Mouse (Mus musculus) forebrain, embryonic 13.5 days (tissue): ENCODE data around the gene Sorl1. TPM values are rescaled to one million over a fixed set of nuclear protein-coding genes. Genes with fewer than 3 reads are reported as not detected.

Experiments
- ATAC-seq: fragments of 200-750 bp; cut with Nextera tagmentation; 2 replicates; pipeline ENCODE4 v1.8.0; 2017
- H3K27ac ChIP-seq: fragments of 300-500 bp; sonication (generic); 2 replicates; pipeline ENCODE4 v1.5.1; 2015; ENCODE audit warnings: inconsistent platforms, mild to moderate bottlenecking, moderate library complexity
- H3K27me3 ChIP-seq: fragments of 300-500 bp; sonication (generic); 2 replicates; pipeline ENCODE4 v1.6.1; 2015; ENCODE audit warnings: mild to moderate bottlenecking, inconsistent platforms
- H3K36me3 ChIP-seq: fragments of 300-500 bp; sonication (generic); 2 replicates; pipeline ENCODE4 v1.6.1; 2015; ENCODE audit warnings: mild to moderate bottlenecking, inconsistent platforms; ENCODE audit not compliant: poor library complexity, severe bottlenecking
- H3K4me1 ChIP-seq: fragments of 300-500 bp; sonication (generic); 2 replicates; pipeline ENCODE4 v1.6.1; 2015; ENCODE audit warnings: inconsistent platforms
- H3K4me2 ChIP-seq: fragments of 300-500 bp; sonication (generic); 2 replicates; pipeline ENCODE4 v1.6.1; 2015; ENCODE audit warnings: inconsistent platforms, mild to moderate bottlenecking, moderate library complexity
- H3K4me3 ChIP-seq: fragments of 300-500 bp; sonication (generic); 2 replicates; pipeline ENCODE4 v1.5.1; 2015; ENCODE audit warnings: mild to moderate bottlenecking, inconsistent platforms
- H3K9ac ChIP-seq: fragments of 300-500 bp; sonication (generic); 2 replicates; pipeline ENCODE4 v1.6.1; 2015; ENCODE audit warnings: mild to moderate bottlenecking, inconsistent platforms
- H3K9me3 ChIP-seq: fragments of 300-500 bp; sonication (generic); replicated peaks from 2 replicates; pipeline ENCODE4 v1.6.1; 2016; ENCODE audit warnings: inconsistent platforms
- WGBS: fragments of 180-500 bp; shearing (Covaris S2); methylation state at CpG from one replicate; pipeline ENCODE4 v1.1.7; 2015; 5-methylcytosine and 5-hydroxymethylcytosine counted together
- polyA plus RNA-seq: library from polyadenylated mRNA; unstranded; fragments of >200 nt; fragmentation: Nextera tagmentation; extraction: Ambion mirVana; gene quantifications from 2 replicates; pipeline ENCODE4 v1.2.1, GENCODE M21; 2015

The Sorl1 gene
- polyA plus RNA-seq, 1 experiment from 2014 or later = 11.5 TPM

DNA sequence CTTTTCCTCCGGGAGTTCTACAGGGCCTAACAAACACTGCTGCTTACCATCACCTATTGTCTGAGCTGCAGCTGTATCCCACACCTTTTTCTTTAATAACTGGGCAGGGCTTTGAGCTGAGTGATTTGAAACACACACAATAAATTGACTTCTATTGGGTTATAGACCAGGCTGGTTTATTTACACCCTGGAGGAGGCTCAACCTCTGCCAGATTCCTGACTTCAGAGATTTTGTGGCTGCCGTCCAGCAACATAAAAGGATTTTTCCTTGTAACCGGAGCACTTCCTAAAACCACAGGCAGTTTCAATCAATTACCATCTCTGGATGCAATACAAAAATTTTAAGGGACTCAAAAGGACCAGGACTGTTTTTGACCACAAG, 186.1 kb downstream of the Sorl1 start:
- 7% methylated on average over 3 of the region's 3 CpGs for WGBS
- ATAC-seq = no peak
- peak overlapping the region; percentile 88 for H3K27ac ChIP-seq
- H3K4me3 ChIP-seq = no peak overlapping the region
- H3K4me2 ChIP-seq = no peak overlapping the region
- H3K4me1 ChIP-seq = peaks cover 58% of the 10 kb centered on the region
- no peaks in the 10 kb centered on the region for H3K9me3 ChIP-seq
- no peaks in the 10 kb centered on the region for H3K27me3 ChIP-seq
- H3K9ac ChIP-seq = 0 out of 2 replicates have a peak overlapping the region, but pooled peaks have one; percentile 18
- H3K36me3 ChIP-seq = no peaks in the 10 kb centered on the region

DNA sequence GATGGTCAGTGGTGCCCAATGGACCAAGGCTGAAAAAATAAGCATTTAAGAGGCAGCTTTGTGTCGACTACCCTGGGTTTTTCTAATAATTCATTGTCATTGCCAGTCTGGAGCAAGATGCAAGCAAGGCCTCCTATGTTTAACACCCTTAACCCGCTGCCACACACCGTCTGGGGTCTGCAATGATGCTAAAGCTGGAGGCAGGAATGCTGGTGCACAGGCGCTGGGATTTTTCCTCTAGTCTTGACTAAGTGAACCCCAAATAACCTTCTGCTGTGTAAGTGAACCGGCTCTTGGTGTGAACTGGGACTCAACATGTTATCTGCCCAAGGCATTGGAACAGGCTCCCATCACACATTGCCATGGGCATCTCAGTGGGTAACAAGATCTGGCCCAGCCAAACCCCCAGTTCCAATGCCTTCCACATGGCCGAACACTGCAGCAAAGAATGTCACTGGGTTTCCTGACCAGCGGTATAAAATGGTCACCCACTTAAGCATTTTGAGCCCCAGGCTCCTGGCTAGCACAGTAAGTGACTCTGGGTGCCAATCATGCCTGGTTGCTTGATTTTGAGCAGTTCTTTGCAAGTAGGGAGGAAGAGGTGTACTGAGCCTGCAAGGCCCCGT, 186.6 kb downstream of the Sorl1 start:
- ATAC-seq = no peak
- H3K9me3 ChIP-seq = no peaks in the 10 kb centered on the region
- no peaks in the 10 kb centered on the region for H3K27me3 ChIP-seq
- no peaks in the 10 kb centered on the region for H3K36me3 ChIP-seq
- H3K4me1 ChIP-seq = peaks cover 56% of the 10 kb centered on the region
- 53% methylated on average over 8 of the region's 8 CpGs for WGBS
- no peak overlapping the region for H3K4me2 ChIP-seq
- peak overlapping the region; percentile 88 for H3K27ac ChIP-seq
- no peak overlapping the region for H3K4me3 ChIP-seq
- 0 out of 2 replicates have a peak overlapping the region, but pooled peaks have one; percentile 18 for H3K9ac ChIP-seq

DNA sequence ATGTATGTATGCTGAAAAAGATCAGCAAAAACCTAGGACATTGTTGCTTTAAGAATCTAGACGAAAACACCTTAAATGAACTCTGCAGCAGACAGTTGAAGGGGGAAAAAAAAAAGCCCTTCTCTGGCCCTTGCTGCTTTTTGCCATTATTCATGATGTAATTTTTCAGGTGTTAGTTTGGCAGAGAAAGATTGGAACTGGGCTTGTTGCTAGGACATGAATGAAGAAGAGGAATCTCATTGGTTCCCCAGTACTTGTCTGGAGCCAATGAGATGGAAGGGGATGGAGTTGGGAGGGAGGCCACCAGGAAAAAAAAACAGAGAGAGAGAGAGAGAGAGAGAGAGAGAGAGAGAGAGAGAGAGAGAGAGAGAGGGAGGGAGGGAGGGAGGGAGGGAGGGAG, 187.5 kb downstream of the Sorl1 start:
- Histone ChIP-seq H3K27ac (no peak overlapping the region), H3K9ac (no peak overlapping the region), H3K4me3 (no peak overlapping the region), H3K4me2 (no peak overlapping the region), H3K4me1 (peaks cover 56% of the 10 kb centered on the region), H3K9me3 (no peaks in the 10 kb centered on the region), H3K27me3 (no peaks in the 10 kb centered on the region), H3K36me3 (no peaks in the 10 kb centered on the region)
- WGBS = 11% methylated on average over 1 of the region's 1 CpGs
- ATAC-seq = peak; percentile 57; the same call in 1 of the 2 replicates

DNA sequence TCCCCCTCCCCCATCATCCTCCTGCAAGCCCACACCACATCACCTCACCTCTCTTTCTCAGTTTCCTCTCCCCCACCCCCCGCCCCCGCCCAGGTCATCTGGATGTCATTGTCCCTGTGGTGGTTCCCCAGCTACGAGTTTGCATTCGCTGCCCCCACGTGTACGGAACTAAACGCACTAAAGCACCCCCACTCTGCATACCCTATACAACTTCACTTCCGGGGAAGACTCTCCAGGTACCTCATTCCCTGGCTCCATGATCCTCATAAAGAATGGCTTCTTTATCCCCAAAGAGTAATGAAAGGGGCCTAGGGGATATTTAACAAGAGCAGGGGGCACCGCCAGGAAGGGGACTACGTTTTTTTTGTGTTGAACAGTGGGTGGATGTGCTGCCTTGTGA, 188.1 kb downstream of the Sorl1 start:
- Histone ChIP-seq H3K36me3 (no peaks in the 10 kb centered on the region), H3K4me3 (peak overlapping the region; percentile 33), H3K27ac (peak overlapping the region; percentile 98), H3K27me3 (no peaks in the 10 kb centered on the region), H3K9ac (peak overlapping the region; percentile 76), H3K4me2 (peak overlapping the region; percentile 71), H3K4me1 (peaks cover 56% of the 10 kb centered on the region), H3K9me3 (no peaks in the 10 kb centered on the region)
- peak; percentile 56 for ATAC-seq
- 0% methylated on average over 10 of the region's 10 CpGs for WGBS

DNA sequence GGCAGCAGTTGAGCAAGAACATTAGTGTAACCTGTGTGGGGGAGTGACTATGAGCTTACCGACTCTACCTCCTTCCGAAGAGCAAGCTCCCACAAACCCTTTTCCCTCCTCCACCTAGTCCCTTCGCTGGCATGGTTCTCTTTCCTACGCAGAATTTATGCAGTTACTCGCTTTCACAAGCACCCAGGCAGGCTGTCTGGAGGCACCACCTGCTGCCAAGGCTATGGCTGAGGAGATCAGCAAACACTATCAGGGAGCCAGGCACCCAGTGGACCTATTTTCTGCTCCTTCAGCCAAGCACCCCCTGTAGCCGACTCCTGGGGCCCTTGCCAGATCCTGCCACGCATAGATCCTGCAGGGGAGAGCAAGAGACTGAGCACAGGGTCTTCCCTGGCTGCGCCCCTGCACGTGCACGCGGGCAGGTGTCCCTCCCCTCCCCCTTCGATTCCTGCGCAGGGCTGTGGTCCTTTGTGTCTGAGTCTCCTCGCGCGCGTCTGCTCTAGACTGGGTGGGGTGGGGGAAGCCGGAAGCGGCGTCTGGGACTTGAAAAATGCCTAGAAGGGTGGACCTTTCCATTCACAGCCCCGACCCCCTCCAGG, 188.6 kb downstream of the Sorl1 start:
- peak; percentile 89 for ATAC-seq
- Histone ChIP-seq H3K9ac (peak overlapping the region; percentile 76), H3K4me2 (peak overlapping the region; percentile 71), H3K27ac (peak overlapping the region; percentile 98), H3K4me1 (peaks cover 55% of the 10 kb centered on the region), H3K9me3 (no peaks in the 10 kb centered on the region), H3K36me3 (no peaks in the 10 kb centered on the region), H3K27me3 (no peaks in the 10 kb centered on the region), H3K4me3 (peak overlapping the region; percentile 33)
- WGBS = 2% methylated on average over 21 of the region's 21 CpGs

DNA sequence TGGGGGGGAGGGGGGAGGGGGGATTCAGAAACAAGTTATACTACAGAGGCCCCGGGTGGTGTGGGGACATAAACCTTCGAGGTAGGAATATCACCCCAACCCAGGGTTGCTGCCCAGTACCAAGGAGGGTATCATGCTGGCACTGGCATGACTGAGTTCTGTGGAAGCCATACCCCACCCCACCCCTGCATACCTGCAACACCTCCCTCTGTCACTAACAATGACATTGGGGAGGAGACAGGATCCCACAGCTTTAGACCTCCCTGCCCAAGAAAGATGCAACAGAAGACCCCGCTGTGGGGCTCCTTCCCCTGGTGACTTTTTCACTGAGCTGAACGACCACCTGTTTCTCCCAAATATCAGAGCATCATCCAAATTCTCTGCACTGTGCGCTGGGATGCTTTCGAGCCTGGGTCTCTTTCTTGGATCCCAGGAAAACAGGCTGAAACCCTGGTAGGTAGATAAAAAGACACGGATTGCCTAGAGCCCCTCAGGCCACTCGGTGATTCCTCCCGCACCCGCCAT, 189.2 kb downstream of the Sorl1 start:
- no peaks in the 10 kb centered on the region for H3K27me3 ChIP-seq
- peak overlapping the region; percentile 71 for H3K4me2 ChIP-seq
- 0 out of 2 replicates have a peak, but pooled peaks have one; percentile 9 for ATAC-seq
- H3K27ac ChIP-seq = peak overlapping the region; percentile 98
- H3K36me3 ChIP-seq = no peaks in the 10 kb centered on the region
- peak overlapping the region; percentile 33 for H3K4me3 ChIP-seq
- 15% methylated on average over 10 of the region's 10 CpGs for WGBS
- peak overlapping the region; percentile 76 for H3K9ac ChIP-seq
- no peaks in the 10 kb centered on the region for H3K9me3 ChIP-seq
- H3K4me1 ChIP-seq = peaks cover 50% of the 10 kb centered on the region

DNA sequence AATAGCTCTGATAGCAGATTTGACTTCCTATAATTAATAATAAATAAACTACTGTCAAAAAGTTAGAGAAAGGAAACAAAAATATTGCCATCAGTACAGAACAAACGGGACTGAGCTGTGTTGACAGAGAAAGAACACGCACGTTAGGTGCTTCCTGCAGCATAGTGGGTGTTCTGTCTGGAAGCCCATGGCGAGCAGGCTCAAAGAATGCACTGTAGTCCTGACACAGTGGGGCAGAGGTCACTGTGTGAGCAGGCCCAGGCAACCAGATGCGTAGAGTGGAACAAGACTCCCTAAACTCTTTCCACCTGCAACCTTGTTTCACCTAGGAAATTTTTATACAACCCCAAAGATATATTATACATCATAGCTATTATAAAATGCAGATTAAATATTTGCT, 194.1 kb downstream of the Sorl1 start:
- no peak for ATAC-seq
- no peak overlapping the region for H3K27ac ChIP-seq
- no peak overlapping the region for H3K4me3 ChIP-seq
- WGBS = 72% methylated on average over 5 of the region's 5 CpGs
- H3K36me3 ChIP-seq = no peaks in the 10 kb centered on the region
- no peak overlapping the region for H3K9ac ChIP-seq
- no peak overlapping the region for H3K4me2 ChIP-seq
- no peaks in the 10 kb centered on the region for H3K9me3 ChIP-seq
- peaks cover 13% of the 10 kb centered on the region for H3K4me1 ChIP-seq
- H3K27me3 ChIP-seq = no peaks in the 10 kb centered on the region

DNA sequence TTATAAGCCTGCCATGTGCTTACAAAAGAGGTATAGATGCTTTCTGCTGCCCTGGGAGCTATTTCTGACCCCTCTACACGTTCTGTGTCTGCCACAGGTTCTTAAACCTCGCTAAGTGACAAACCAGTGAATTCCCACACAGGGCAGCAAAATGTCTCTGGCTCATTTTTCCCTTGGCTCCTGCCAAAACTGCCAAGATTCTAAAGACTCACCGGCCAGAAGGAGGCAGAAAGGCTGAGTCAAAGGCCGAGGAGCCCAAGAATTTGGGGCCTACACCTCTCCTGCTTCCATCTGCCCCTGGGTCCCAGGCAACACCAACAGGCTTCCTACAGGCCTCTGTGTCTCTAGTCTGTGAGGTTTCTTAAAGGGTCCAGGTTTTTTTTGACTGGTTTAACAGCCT, 198.4 kb downstream of the Sorl1 start:
- no peaks in the 10 kb centered on the region for H3K36me3 ChIP-seq
- H3K4me3 ChIP-seq = no peak overlapping the region
- ATAC-seq = no peak
- 0 out of 2 replicates have a peak, but pooled peaks cover 3% of the 10 kb centered on the region for H3K9me3 ChIP-seq
- WGBS = 48% methylated on average over 4 of the region's 4 CpGs
- H3K4me2 ChIP-seq = no peak overlapping the region
- no peak overlapping the region; the same call in 1 of the 2 replicates for H3K27ac ChIP-seq
- no peak overlapping the region for H3K9ac ChIP-seq
- no peaks in the 10 kb centered on the region for H3K27me3 ChIP-seq
- H3K4me1 ChIP-seq = peaks cover 7% of the 10 kb centered on the region; the same call in 1 of the 2 replicates

DNA sequence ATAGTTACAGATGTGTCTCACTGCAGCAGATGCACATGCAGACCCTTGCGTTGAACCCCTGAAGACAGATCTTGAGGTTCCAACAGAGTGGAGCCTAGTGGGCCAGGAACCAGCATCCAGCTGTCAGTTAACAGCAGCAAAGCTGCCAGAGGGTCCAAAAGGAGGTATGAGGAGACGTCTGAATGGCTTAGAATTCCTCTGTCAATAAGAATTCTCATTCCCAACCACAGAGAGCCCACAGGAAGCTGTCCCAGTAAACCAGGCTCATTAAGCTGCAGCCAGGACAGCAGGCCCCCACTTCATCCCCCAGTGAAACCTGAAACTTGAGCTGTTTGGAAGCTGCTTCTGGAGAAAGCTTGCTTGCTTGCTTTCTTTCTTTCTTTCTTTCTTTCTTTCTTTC, 200.0 kb downstream of the Sorl1 start:
- Histone ChIP-seq H3K27ac (peak overlapping the region; percentile 66), H3K27me3 (no peaks in the 10 kb centered on the region), H3K4me1 (peaks cover 16% of the 10 kb centered on the region), H3K4me3 (no peak overlapping the region), H3K9me3 (0 out of 2 replicates have a peak, but pooled peaks cover 3% of the 10 kb centered on the region), H3K9ac (no peak overlapping the region), H3K4me2 (no peak overlapping the region), H3K36me3 (no peaks in the 10 kb centered on the region)
- 41% methylated on average over 2 of the region's 2 CpGs for WGBS
- ATAC-seq = no peak

DNA sequence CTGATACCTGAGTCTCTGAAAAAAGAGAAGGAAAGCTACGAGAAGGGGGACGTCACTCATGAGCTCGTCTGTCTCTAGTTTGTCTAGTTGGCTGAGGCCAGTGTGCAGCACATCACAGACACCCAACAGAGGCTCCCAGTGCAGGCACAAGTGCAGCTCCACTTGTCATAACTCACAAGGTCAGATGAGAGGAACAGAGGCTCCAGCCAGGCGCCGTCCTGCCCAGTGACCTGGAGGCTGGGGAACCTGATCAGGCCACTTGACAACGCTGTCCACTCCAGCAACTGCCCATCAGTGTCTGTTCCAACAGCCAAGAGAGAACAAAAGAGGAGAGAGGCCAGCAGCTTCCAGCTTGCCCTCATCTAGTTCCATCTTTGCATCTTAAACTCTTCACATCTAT, 201.7 kb downstream of the Sorl1 start:
- no peak overlapping the region for H3K9ac ChIP-seq
- 0 out of 2 replicates have a peak overlapping the region, but pooled peaks have one; percentile 10 for H3K27ac ChIP-seq
- H3K4me1 ChIP-seq = peaks cover 33% of the 10 kb centered on the region
- 91% methylated on average over 6 of the region's 6 CpGs for WGBS
- no peak overlapping the region for H3K4me3 ChIP-seq
- H3K9me3 ChIP-seq = 0 out of 2 replicates have a peak, but pooled peaks cover 3% of the 10 kb centered on the region
- no peak for ATAC-seq
- no peak overlapping the region for H3K4me2 ChIP-seq
- H3K36me3 ChIP-seq = no peaks in the 10 kb centered on the region
- no peaks in the 10 kb centered on the region for H3K27me3 ChIP-seq

DNA sequence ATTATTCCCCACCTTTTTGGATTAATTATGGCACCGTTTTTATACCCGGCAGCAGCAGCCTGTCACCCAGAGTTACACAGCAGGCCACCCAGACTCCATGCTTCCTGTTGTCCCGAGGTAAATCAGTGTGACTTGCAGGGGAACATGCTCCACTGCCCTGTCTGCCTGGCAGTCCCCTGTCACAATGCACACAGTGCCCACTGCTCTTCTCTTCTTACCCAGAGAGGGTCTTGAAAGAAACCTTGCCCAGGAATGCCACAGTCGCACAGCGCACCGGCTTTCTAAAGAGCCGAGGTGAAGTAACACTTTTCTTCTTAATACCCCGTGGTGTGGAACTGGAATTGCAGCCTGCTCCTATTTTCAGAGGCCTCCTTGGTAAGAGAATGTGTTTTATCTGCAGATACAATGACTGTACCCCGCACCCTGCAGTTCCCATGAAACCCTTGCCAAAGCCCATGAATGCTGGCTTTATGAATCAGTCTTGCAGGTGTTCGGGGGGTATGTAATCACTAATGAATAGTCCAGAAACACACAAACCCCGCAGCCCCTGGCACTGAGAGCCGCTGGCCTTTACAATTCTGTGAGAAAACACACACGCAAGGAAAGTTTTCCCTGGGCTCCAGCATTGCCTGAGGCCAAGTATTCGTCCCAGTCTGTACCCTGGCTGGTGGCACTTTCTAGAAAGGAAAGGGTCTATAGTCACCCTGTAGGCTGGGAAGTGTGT, 205.3 kb downstream of the Sorl1 start:
- Histone ChIP-seq H3K27me3 (no peaks in the 10 kb centered on the region), H3K36me3 (no peaks in the 10 kb centered on the region), H3K4me2 (peak overlapping the region; percentile 43), H3K9me3 (0 out of 2 replicates have a peak, but pooled peaks cover 12% of the 10 kb centered on the region), H3K9ac (peak overlapping the region; percentile 51; the same call in 1 of the 2 replicates), H3K4me1 (peaks cover 55% of the 10 kb centered on the region), H3K27ac (peak overlapping the region; percentile 93), H3K4me3 (no peak overlapping the region)
- WGBS = 4% methylated on average over 14 of the region's 14 CpGs
- ATAC-seq = peak; percentile 88

DNA sequence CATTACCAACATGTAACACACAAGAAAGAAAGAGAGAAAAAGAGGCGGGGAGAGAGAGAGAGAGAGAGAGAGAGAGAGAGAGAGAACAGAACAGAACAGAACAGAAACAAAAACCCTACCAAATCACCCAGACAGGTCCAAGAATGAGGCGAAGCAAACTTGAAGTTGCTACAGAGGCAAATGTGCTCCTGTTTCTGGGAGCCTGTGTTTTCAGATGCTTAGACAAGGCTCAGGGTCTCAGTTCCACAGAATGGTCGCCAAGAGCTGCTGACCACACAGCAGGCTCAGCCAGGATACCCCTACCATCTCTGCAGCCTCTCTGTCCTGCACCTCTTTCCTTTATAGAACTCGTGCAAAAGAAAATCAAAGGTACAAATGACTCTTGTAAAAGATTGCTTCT, 205.9 kb downstream of the Sorl1 start:
- H3K9me3 ChIP-seq = 0 out of 2 replicates have a peak, but pooled peaks cover 10% of the 10 kb centered on the region
- peak overlapping the region; percentile 43 for H3K4me2 ChIP-seq
- no peaks in the 10 kb centered on the region for H3K36me3 ChIP-seq
- 24% methylated on average over 4 of the region's 4 CpGs for WGBS
- H3K27me3 ChIP-seq = no peaks in the 10 kb centered on the region
- peak; percentile 23; the same call in 1 of the 2 replicates for ATAC-seq
- H3K27ac ChIP-seq = peak overlapping the region; percentile 93
- peak overlapping the region; percentile 51 for H3K9ac ChIP-seq
- H3K4me1 ChIP-seq = peaks cover 55% of the 10 kb centered on the region
- H3K4me3 ChIP-seq = no peak overlapping the region
